Mouse (Mus musculus): Measurements from ENCODE around the gene 4930524B15Rik.
"Not testable (repeated sequence)": the region's sequence is repeated elsewhere in the genome, so short reads cannot be mapped to it uniquely, and the experiment has no call there.

GRCm38 (mm10) chr11:31980089-31980488 lies 14.7 kb downstream of the 4930524B15Rik start:
- TF ChIP-seq GATA1, TAL1 (IDR thresholded peaks at IDR 0.05; ENCODE audit: low read length): not testable (repeated sequence)
